Mouse (Mus musculus) layer of hippocampus, postnatal 36 days (tissue): Measurements from ENCODE around the gene Atp2a2. TPM values are rescaled to one million over a fixed set of nuclear protein-coding genes. Genes with fewer than 3 reads are reported as not detected.
"Not testable (repeated sequence)": the region's sequence is repeated elsewhere in the genome, so short reads cannot be mapped to it uniquely, and the experiment has no call there.

Source experiments
- DNase-seq, 2 experiments: peaks; one replicate each; pipeline ENCODE4 v3.0.0; 2022
- total RNA-seq, 2 experiments: library from RNA; stranded (reverse); gene quantifications; 2 replicates each; pipeline ENCODE4 v1.2.3; 2021

The Atp2a2 gene
- total RNA-seq, 2 experiments from 2014 or later: 639 to 686 TPM

DNA sequence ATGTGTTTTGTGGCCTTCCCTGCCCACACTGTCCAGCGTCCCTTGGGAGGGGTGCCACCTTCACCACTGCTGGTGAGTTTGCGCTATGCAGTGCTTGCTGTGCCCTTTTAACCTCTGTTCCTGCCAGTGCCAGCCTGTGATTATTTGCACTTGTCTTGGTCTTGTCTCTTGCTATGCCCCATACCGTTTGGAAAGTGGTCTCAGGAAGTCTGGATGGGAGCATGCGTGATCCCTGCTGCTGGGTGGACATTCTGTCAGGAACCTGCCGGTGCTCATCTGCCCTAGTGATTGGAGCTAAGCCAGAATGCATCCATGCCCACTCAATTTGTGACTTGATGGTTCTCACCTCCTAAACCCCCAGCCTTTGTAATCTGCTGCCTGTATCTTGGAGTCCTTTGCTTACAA, 51.1 kb downstream of the Atp2a2 start:
- DNase-seq: no peak

DNA sequence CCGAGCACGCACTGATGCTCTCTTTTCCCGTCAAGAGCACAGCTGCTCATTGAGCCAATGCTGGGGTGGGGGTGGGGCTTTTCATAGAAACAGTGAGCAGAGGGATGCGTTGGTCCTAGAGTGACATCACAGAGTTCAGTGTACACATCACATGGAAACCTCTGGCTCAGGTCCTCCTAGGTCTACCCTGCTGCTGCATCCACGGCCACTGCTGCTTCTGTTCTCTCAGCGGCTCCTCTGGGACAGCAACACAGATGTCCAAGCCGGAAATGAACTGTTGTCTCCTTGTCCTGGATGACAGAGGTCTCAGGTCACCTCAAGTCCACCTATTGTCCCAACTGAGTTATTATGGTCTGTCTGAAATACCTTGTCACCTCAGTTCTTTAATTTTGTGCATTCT, 52.1 kb downstream of the Atp2a2 start:
- DNase-seq: no peak

DNA sequence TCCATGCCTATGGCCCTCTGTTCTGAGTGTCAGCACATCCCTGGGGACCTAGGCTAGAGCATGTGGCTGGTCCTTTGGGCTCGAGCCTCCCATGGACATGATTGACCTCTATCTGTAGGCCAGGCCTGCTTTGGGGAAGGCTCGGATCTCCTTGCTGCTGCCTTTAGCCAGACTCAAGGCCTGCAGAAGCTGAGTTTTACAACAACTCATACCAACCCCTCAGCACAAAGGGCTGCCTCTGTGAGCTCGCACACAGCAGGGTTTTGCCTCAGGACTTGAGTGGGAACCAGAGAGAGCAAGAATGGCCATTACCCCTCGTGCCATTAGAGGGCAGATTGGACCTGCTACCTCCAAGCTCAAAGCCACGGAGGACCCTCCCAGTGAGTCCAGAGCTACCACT, 53.2 kb downstream of the Atp2a2 start:
- no peak for DNase-seq

DNA sequence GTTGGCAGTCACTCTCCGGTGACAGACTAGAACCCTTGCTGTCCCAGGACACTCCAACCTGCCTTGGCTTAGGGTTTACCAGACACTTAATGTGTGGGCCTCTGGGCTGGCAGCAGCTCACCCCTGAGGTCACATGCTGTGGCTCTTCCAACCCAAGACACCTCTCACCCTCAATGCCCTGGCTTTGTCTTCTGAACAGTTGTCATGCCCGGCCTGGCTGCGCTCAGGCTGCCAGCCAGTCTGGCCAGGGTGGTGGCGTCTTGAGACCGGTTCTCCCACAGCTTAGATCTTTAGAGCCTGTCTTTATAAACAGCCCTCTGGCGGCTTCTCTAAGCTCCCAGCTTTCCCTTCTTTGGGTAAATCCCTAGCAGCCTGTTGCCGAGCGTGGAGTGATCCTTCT, 54.2 kb downstream of the Atp2a2 start:
- no peak for DNase-seq

DNA sequence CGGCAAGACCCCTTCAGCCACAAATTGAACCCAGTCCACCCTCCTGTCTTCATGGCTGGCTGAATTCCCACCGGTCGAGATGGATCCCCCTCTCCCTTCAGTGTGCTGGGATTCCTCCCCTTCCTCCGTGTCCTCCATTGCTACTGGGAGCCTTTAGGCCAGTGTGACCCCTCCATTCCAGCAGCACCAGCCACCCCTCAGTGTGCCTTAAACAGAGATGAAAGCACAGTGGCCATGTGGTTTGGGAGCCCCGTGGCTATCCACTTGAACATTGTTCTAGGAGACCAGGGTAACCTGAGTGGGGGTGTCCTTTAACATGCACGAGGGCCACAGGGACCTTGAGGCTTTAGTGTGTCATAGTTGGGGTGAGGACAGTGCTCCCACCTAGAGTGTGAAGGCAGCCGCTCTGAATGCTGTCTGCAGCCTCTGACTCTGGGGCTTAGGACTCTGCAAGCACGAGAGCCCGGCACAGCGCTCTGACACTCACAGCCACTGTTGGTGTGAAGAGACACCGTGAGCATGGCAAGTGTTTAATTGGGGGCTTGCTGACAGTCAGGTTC, 56.9 kb downstream of the Atp2a2 start:
- no peak for DNase-seq

DNA sequence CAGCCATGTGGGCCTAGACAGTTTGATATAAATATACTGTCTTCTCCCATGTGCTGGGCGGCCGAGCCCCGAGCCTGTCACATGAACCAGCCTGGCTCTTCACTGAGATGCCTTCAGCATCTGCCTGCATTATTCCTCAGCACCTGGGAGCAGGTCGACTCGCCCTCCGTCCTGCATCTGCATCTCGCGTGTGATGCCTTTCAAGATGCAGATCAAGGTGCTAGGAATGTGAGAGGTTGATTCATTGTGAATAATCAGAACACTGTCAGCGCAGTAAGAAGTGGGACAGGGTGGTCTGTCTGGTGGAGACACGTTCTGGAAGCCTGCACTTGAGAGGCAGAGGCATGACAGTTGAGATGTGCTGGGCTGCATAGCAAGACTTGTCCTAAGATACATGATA, 57.5 kb downstream of the Atp2a2 start:
- no peak for DNase-seq

DNA sequence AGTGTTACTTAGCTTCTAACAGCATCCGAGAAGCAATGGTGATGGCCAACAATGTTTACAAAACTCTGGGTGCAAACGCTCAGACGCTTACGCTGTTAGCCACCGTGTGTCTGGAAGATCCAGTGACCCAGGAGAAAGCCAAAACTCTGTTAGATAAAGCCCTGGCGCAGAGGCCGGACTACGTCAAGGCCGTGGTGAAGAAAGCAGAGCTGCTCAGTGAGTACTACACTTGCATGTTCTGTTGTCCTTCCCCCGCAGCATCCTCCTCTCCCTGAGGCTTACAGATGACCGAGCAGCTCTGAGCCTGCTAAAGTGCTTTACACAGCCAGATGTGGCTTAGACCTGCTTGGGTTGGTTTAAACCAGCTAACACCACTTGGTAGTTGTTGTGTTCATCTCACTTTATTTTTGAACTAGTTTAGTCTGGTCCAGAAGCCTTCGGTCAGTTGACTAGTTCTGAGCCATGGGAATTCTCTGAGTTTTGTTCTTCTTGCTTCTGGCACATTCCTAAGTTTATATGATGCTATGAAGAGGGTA, 61.9 kb downstream of the Atp2a2 start:
- no peak for DNase-seq

DNA sequence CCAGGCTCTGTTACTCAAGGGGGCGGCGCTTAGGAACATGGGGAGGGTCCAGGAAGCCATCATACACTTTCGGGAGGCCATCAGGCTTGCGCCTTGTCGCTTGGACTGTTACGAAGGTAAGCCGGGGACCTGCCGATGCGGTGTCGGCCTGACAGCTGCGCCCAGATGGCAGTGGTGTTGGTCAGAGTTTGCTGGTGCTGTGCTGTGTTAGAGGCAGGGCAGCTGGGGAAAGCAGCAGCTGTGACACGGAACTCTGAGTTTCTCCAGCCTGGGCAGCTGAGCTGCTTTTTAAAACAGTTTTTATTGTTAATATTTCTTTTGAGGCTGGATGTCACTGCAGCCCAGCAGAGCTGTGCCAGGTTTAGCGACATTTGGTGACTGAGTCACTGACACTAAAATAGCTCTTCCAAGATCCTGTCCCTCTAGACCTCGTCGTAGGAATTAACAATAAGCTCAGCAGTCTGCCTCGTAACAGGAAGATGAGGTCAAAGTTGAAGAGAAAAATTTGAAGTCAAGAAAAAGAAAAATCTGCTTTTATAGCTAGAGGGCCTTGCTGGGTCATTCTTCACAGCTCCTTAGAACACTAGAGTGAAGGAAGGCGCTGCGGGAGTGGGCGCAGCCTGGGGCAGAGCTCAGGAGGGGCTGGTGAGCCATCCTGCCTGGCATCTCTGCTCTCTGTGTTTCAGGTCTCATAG, 62.5 kb downstream of the Atp2a2 start:
- no peak for DNase-seq

DNA sequence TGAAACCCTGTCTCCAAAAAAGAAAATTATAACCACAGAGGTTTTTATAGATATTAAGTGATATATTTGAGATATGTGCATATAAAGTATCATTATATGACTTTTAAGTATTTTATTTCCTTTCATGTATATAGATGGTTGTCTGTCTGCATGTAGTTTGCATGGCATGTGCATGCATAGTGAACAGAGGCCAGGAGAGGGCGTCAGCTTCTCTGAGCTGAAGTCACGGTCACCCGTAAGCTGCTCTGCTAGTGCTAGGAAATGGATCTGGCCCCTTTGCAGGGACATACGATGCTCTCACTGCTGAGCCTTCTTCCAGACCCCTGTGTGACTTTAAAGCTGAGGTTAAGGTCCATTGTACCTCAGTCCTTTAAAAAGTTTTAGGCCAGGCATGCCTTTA, 67.5 kb downstream of the Atp2a2 start:
- DNase-seq: no peak

DNA sequence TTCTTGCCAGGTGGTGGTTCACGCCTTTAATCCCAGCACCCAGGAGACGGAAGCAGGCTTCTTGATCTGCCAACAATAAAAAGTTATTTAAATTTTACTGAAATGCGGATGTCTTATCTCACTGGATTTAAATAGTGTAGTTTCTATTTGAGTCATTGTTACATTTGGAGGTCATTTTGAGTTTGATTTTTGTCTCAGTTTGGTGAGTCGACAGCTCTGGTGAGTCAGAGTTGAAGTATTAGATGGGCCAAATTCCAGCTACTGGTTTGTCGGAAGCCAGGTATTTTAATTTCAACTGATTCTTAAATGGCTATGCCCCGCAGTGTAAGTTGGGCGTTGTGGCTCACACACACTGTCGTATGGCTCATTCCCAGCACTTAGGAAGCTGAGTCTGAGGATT, 70.8 kb downstream of the Atp2a2 start:
- DNase-seq: no peak

DNA sequence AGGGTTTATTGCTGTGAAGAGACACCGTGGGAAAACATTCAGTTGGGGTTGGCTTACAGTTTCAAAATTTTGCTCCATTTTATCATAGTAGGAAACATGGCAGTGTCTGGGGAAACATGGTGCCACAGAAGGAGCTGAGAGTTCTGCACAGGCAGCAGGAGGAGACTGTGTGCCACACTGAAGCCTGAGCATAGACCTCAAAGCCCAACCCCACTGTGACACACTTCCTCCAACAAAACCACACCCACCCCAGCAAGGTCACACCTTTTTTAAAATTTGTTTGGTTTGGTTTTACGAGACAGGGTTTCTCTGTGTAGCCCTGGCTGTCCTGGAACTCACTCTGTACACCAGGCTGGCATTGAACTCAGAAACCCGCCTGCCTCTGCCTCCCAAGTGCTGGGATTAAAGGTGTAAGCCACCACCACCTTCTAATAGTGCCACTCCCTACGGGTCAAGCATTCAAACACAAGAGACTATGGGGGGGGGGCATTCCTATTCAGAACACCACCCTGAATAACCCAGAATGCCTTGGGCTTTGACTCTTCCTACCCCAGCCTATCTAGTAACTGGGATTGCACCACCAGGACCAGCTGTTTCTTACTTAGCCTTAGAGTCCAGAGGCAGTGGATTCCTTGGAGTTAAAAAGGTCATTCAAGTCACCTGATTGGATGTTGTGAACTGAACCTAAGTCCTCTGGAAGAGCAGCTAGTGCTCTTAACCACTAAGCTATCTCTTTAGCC, 71.8 kb downstream of the Atp2a2 start:
- no peak for DNase-seq

DNA sequence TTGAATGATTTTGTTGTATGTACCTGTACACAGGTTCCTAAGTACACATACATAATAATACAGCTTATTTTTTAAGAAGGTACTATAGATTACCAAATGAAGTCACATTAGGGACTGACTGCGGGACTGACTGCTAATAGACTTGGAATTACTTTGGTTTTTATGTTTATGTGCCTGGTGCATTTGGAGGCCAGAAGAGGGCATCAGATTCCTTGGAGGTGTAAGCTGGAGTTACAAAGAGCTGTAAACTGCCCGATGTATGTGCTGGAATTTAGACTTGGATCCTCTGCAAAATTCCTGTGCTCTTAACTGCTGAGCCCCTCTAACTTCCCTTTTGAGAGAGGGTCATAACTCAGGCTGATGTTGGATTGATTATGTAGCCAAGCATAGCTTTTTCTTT, 76.5 kb downstream of the Atp2a2 start:
- no peak for DNase-seq

DNA sequence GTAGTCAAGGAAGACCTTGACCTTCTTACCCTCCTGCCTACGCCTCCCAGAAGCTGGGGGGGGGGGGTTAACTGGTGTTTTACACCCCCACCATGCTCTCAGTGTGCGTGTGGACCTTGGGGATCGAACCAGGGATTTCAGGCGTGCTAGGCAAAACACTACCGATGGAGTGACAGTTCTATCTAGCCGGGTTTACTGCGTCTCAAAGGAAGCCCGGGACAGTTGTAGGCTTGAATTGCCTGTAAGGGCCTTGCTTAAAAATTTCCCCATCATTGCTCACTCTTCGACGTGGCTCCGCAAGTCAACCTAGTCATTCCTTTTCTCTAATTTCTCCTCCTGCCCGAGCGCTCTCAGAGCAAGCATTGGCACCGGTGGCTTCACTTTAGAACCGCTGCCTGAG, 78.9 kb downstream of the Atp2a2 start:
- DNase-seq: no peak

DNA sequence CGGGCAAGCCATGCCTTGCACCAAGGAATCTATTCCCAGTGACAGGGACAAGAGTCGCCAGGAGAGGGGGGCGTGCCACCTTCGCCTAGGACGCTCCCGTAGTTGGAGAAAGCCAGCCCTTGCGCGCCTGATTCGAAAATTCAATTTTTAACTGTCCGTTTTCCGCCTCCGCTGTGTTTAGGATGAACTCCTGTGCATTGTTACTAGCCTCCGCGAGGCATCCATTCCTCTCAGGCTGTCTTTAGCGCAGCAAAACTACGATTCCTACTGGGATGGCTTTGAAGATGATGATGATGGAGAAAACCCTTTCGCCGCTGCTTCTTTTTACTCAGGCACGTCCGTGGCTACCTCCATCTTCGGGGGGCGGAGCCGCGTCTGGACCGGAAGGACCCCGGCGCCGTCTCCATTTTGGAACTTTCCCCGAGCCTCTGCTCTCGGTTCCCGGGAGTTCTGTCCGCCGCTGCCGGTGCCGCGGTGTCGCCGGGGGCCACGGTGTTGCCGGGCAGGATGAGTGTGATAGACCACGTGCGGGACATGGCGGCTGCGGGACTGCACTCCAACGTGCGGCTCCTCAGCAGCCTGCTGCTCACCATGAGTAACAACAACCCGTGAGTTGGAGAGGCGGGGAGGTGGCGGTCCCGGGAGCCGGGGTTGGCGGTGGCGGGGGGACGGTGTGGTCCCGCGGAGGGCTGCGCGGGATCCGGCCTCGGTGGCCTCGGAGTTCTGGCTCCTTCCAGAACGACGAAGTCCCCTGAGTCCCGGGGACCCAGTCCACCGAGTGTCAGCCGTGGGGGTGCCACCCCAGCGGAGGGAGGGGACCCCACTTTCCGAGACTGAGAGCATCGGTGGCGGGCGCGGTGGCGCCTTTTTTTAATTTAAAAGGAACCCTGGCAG, 79.7 kb downstream of the Atp2a2 start:
- DNase-seq: peak; percentile 89 to 90

DNA sequence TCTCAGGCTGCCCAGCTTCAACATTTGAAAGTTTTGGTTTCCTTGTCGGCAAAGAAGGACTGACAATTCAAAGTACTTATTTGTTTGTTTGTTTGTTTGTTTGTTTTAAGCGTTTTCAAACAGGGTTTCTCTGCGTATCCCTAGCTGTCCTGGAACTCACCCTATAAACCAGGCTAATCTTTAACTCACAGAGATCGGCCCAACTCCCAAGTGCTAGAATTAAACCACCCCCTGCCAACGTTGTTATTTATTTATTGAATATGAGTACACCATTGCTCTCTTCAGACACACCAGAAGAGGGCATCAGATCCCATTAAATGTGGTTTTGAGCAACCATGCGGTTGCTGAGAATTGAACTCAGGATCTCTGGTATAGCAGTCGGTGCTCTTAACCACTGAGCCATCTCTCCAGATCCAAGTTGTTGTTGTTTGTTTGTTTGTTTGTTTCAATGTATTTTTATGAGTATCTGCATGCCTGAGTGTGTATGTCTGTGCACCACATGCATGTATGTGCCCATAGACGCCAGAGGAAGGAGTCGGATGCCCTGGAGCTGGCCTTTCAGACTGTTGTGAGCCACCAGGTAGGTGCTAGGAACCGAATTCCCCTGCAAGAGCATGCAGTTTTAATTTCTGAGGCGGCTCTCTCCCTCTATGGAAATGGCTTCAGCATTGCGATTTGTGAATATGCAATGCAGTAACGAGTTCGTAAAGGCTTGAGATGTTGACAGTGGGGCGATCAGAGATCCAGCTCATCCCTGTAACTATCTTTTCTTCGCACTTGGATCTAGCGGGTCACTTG, 80.6 kb downstream of the Atp2a2 start, which contains the start of gene Anapc7:
Gene Anapc7 (plus strand): TSS at position 423 of the 798 bp plus-strand sequence.
- no peak for DNase-seq

DNA sequence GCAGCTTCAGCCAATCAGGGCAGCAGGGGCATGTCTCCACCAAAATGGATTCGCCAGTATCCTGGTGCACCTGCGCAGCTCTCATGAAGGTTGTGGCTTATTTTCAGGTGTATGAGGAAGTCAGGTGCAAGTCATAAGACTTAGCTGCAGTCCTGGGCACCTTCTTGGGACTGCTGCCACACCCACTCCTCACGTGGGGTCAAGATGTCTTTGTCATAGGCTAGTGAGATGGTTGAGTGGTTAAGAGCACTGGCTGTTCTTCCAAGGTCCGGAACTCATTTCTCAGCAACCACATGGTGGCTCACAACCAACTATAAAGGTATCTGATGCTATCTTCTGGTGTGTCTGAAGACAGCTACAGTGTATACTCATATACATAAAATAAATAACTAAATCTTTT, 81.3 kb downstream of the Atp2a2 start:
- DNase-seq: not testable (repeated sequence)

DNA sequence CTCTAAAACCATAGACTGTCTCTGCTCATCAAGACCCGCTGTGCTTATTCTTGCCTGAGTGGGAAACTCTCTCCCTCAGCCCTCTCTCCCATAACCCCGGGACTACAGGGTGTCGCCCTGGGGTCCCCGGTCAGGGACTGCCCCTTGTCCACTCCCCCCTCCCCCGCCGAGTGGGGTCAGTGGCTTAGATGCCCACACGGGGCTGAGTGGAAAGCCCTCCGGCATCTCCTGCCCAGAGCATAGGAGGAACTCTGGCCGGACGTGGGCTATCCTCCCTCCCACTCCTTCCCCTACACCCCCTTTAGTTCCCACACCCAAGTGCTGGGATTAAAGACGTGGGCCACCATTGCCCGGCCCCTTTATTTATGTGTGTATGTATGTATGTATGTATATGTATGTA, 86.6 kb downstream of the Atp2a2 start:
- no peak for DNase-seq

DNA sequence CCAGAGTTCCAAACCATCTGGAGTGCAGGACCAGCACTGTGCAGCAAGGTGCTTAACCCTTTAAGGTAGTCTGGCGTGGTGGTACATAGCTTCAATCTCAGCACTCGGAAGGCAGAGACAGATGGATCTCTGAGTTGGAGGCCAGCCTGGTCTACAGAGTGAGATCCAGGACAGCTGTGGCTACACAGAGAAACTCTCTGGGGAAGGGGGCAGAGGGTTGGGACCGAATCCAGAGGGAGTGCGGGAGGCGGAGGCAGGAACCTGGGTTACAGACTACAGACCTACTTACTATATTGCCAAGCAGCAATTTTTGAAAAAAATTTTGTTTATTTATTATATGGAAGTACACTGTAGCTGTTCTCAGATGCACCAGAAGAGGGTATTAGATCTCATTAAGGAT, 87.7 kb downstream of the Atp2a2 start:
- DNase-seq: no peak

DNA sequence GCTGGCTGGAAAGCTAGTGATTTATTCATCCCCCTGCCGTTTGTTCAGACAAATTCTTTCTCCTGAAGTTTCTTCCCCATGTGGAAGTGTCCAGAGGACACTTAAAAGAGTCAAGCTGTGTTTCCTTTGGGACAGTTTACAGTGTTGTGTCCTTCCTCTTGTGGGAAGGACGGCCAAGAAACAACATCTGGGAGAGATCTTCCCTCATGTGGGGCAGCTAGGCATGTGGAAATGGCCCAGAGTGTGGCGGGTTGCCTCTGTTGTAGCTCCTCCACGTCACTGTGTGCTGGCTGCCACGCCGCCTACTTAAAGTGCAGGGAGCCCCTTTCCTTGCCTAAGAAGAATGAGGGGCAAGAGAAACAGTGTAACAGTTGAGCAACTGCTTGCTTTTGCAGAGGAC, 89.2 kb downstream of the Atp2a2 start:
- DNase-seq: no peak

DNA sequence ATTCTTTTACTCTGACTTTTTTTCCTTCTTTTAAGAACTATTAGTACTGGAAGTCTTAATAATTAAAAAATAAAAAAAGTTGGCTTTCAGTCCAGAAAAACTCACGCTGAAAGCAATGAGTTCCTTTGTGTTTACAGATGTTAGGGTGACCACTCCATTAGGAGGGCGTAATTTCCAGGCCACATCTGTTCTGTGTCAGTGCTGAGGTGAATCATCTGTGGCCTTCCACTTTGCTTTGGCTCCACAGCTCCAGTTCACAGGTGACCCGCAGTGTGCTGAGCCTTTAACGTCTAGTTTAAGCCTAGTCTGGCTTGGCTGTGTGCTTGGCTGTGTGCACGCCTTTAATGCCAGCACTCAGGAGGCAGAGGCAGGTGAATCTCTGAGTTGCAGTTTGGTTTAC, 90.1 kb downstream of the Atp2a2 start:
- no peak for DNase-seq
